Comparison of ENCODE assay signal across 8 mouse cellular contexts in the genomic region with DNA sequence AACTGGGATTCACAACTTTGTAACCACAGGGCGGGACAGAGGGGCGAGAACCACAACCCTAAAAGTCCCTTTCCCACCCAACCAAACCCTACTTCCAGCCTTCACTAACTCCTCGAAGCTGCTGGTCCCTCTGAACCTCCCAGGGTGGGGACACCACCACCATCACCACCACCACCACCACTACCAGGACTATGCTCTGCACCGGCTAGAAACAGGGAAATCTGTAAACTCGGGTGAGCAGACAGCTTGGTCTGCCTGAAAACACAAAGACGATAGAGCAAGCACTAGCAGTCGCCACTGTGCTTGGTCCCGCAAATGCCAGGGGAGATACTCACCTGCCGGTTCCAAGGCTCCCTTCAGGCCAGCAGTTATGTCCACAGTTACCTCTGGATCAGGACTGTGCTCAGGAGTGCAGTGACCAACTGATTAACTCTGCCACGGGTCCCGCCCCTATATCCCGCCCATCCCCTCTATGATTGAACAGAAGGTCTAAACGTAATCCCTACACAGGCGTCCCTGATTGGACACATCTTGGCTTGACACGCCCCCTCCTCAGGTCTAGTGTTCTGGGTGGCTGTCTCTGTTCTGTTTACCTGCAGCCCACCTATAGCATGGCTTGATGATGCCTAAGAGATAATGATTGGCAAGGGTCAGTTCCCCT. TPM values are rescaled to one million over a fixed set of nuclear protein-coding genes. Genes with fewer than 3 reads are reported as not detected.
A peak's percentile ranks its signal among the peaks of the same experiment; 100 is the strongest.
DNase-seq lines count a peak whose midpoint lies in the region; ATAC-seq lines count a peak whose summit lies in the region.

A gene (minus strand): TSS at position 446 of the 661 bp plus-strand sequence.
A gene (minus strand): TSS at position 451 of the 661 bp plus-strand sequence.

- no peaks in the 10 kb centered on the region for H3K4me1 ChIP-seq in forebrain, embryonic 12.5 days
- no peaks in the 10 kb centered on the region for H3K4me1 ChIP-seq in hindbrain, embryonic 13.5 days (replicated peaks)

- peak within 1 kb of the TSS; percentile 51 for H3K4me2 ChIP-seq in forebrain, embryonic 12.5 days
- H3K4me2 ChIP-seq in hindbrain, embryonic 13.5 days, result peak within 1 kb of the TSS; percentile 58

- peak; percentile 100 for ATAC-seq in forebrain, embryonic 12.5 days (ENCODE audit: low FRiP score)
- ATAC-seq in hindbrain, embryonic 13.5 days (ENCODE audit: low FRiP score), result peak; percentile 100

- no peaks in the 10 kb centered on the region for H3K36me3 ChIP-seq in forebrain, embryonic 12.5 days (replicated peaks)
- no peaks in the 10 kb centered on the region for H3K36me3 ChIP-seq in hindbrain, embryonic 13.5 days

- H3K27me3 ChIP-seq in forebrain, embryonic 12.5 days, result no peaks in the 10 kb centered on the region
- H3K27me3 ChIP-seq in hindbrain, embryonic 13.5 days, result no peaks in the 10 kb centered on the region

- peak; percentile 84 for DNase-seq in Muller cell, postnatal 12 days (ENCODE audit: inconsistent ontology term)
- DNase-seq in c-Kit-positive CD71-positive TER-119-positive erythroid progenitor cells, embryonic 14.5 days (ENCODE audit: low spot score), result peak; percentile 20
- DNase-seq in left cerebral cortex, adult 11 months (ENCODE audit: low spot score), result peak; percentile 71
- DNase-seq in lung, postnatal 36 days, result peak; percentile 77
- peak; percentile 82 for DNase-seq in right cerebral cortex, adult 18-20 months
- no peak for DNase-seq in MN1 (ENCODE audit: low spot score)

- WGBS in forebrain, embryonic 12.5 days, result 32% methylated on average over 15 of the region's 15 CpGs
- 26% methylated on average over 15 of the region's 15 CpGs for WGBS in hindbrain, embryonic 13.5 days

- no peak within 1 kb of the TSS for H3K27ac ChIP-seq in forebrain, embryonic 12.5 days
- H3K27ac ChIP-seq in hindbrain, embryonic 13.5 days, result no peak within 1 kb of the TSS

- H3K9ac ChIP-seq in forebrain, embryonic 12.5 days, result 0 out of 2 replicates have a peak within 1 kb of the TSS, but pooled peaks have one; percentile 5
- H3K9ac ChIP-seq in hindbrain, embryonic 13.5 days, result peak within 1 kb of the TSS; percentile 61

- peak within 1 kb of the TSS; percentile 44 for H3K4me3 ChIP-seq in forebrain, embryonic 12.5 days (replicated peaks)
- peak within 1 kb of the TSS; percentile 45 for H3K4me3 ChIP-seq in hindbrain, embryonic 13.5 days

- H3K9me3 ChIP-seq in forebrain, embryonic 12.5 days, result no peaks in the 10 kb centered on the region
- H3K9me3 ChIP-seq in hindbrain, embryonic 13.5 days, result no peaks in the 10 kb centered on the region

RNA-seq across cellular contexts. Expression of the first gene that starts in this region (rescaled TPM):
- 5.7 and 9.0 TPM in 2 replicates for polyA plus RNA-seq in forebrain, embryonic 12.5 days (2016; fragmentation: Nextera tagmentation; extraction: Ambion mirVana)
- polyA plus RNA-seq in hindbrain, embryonic 13.5 days (2015; fragmentation: Nextera tagmentation; extraction: Ambion mirVana), result 10.9 and 13.9 TPM in 2 replicates

RNA-seq across cellular contexts. Expression of the second gene that starts in this region (rescaled TPM):
- polyA plus RNA-seq in forebrain, embryonic 12.5 days (2016; fragmentation: Nextera tagmentation; extraction: Ambion mirVana), result 32.4 and 34.4 TPM in 2 replicates
- polyA plus RNA-seq in hindbrain, embryonic 13.5 days (2015; fragmentation: Nextera tagmentation; extraction: Ambion mirVana), result 38.3 and 46.4 TPM in 2 replicates
